Mouse (Mus musculus): Measurements from ENCODE around the gene Trex1.

DNA sequence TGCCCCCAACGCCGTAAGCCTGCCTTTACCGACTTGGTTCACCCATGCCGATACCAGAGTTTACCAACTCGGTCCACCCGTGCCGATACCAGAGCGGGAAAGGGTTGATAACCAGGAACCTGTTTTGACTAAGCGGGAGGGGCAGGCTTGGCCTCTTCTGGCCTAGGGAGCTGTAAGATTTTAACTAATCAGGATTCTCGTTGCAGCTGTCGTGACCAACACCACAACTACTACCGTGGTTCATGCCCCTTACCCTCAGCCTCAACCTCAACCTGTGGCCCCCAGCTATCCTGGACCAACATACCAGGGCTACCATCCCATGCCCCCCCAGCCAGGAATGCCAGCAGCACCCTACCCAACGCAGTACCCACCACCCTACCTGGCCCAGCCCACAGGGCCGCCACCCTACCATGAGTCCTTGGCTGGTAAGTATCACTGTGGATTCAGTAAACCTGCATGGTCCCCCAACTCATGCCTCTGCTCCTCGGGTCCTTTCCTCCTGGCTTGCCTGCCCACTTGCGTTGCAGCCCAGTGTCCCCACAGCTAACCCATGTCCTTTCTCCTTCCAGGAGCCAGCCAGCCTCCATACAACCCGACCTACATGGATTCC is 3.3 kb downstream of the Trex1 start:
- TF ChIP-seq ZNF384 (IDR thresholded peaks at IDR 0.05; ENCODE audit: low read depth, low read length) = no peak
- no peak for TF ChIP-seq CHD2 (IDR thresholded peaks at IDR 0.05; ENCODE audit: low read depth, low read length)
- no peak for TF ChIP-seq HCFC1 (IDR thresholded peaks at IDR 0.05; ENCODE audit: borderline replicate concordance, insufficient read depth, low read length)
- TF ChIP-seq MAFK (IDR thresholded peaks at IDR 0.05; ENCODE audit: insufficient read depth, low read depth, low read length) = no peak
- no peak for TF ChIP-seq ZC3H11A (IDR thresholded peaks at IDR 0.05; ENCODE audit: borderline replicate concordance, low read depth, low read length)

Data from ES-E14 (cell line).